Mouse (Mus musculus) cerebellum, adult 11 months (tissue): ENCODE measurements at regions not wholly inside any gene's neighbourhood (a gene's known extent, or its start where the extent isn't known, plus 50 kb on each side); places are given as distances from the start of the nearest gene placed in this dataset.

Experiments
- DNase-seq: peaks from one replicate; pipeline ENCODE4 v3.0.0; 2022

DNA sequence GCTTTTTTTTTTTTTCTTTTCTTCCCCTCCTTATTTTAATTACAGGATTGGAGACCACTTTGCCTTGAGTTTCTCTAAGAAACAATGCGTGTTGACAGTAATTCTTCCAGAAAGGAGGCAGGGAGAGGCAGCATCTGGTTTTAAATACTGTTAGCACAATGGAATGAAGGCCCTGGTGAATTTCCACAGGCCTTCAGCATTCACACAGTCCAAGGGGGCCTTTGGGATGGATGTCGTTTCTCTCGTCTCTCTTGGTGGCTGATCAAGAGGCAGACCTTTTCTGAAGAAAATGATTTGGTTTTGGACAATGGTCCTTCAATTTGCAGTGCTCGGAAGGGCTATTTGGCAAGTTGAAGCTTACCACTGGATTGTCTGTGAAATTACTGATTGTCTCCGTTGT lies 321.4 kb downstream of the Lmx1a start:
- DNase-seq: no peak

DNA sequence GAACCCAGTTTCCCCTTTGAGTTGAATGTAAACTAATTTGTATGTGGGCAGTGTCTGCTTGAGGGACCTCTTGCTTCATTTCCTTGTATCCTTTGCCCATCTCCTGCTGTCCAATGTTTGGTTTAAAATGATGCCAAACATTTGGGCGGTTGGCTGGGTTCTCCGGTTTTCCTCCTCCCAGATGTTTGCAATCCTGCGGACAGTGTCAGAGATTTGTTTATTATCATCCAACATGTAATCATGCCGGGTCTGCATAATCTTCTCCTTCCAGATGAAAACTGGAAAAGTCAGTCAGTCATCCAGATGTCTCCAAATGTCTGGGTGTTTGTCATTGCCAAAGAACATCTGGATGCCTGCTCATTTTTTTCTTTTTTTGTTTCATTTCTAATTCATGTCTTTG lies 323.0 kb downstream of the Lmx1a start:
- no peak for DNase-seq

DNA sequence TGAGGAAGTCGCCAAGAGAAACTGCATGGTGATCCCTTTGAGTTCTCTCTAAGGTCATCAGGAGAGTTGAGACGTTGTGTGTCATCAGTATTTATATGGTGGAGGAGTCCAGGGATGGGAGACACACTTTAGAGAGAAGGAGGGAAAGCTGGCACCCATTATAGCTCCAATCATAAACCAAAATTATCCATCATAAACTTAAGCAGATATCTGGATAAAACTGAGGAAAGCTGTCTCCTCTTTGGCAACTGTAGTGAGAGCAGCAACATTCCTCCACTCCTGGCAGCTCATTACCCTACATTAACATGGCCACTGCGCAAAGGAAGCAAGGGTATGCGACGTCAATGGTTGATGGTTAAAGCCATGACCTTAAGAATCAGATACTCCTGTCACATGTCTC lies 323.6 kb downstream of the Lmx1a start:
- DNase-seq: no peak

DNA sequence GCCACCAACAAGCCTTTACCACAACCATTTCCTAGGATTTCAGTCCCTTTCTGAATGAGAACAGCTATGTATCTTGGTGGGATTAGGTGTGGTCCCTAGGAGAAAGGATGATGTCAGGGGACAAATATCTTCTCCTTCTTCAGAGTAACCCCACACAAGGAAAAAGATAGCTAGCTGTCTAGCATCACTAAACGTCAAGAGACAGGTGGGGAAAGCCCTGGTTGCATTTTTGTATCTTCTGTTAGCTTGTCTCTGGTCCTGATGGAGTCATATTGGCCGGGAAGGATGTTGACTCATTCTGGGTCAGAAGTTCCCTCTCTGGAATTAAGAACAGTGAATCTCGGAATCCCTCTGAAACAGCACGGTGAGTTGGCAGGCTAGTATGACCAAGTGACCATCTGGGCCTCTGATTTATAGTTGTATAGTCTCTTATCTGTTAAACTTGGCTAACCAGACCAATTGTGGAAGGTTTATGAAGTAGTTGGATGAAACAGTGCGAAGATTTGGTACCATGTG lies 327.4 kb downstream of the Lmx1a start:
- DNase-seq: no peak

DNA sequence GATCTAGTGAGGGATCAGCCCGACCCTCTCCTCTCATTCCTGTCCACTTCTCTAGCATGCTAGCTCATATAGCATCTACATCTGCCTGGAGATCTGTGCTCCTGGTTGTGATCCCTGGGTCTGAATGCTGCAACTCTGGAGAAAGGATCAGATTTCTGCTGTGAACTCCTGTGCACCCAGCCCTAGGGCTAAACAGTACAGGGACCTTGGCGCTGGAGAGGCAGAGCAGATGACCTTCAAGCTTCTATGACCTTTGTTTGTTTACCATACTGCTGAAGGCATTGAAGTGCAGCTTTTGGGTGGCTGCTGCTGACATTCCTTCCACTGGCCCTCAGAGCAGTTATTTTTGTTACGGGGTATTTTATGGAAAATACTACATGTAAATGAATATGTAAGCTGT lies 337.4 kb downstream of the Lmx1a start:
- no peak for DNase-seq

DNA sequence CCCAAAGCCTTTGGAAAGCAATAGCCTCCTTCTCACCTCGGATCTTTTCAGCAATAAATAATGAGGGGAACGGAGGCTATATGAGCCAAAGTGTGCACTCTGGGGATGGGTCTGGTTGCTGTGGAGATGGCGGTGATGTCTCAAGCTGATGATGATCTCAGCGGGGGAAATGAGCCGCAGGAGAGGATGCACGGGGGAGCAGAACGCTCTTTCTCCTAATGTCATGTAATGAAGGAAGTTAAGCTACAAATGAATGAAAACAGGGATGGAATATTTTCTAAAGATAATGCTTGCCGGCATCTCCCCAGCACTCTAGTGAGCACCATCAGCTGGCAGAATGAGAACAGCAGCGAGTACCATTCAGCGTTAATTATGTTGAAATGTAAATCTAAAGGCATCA lies 355.7 kb downstream of the Lmx1a start:
- DNase-seq: no peak

DNA sequence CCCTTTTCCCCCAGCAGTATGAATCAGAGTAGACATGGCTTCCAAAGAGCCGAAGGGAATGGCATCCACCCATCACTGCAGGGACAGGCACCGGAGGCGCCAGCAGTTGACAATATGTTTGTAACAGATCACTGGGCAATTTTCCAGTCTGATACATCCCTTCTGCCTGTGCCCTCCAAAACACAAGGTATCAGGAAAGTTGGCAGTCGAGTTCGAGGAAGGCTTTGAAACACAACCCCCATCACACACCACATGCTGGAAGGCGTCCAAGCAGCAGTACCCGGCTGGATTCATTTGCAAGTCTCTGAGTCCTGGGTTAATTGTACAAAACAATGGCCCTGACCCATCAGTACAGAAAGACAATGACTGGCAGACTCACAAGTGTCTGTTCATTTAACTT lies 357.3 kb downstream of the Lmx1a start:
- no peak for DNase-seq

DNA sequence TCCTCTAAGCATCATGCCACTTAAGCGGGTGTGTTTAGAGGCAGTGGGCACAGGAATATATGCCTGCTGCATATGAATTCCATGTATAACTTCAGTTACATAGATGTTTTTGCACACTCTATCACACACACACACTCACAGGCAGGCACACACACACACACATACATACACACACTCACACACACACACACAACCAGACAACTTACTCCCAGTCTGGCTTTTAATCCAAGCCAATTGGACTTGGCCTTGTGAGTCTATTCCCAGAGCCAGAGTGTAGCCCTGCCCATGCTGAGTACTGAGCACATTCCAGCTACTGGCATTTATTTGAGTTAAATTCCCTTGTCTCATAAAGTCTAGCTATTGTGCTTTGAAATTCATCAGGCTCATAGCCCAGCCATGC lies 357.7 kb downstream of the Lmx1a start:
- DNase-seq: no peak

DNA sequence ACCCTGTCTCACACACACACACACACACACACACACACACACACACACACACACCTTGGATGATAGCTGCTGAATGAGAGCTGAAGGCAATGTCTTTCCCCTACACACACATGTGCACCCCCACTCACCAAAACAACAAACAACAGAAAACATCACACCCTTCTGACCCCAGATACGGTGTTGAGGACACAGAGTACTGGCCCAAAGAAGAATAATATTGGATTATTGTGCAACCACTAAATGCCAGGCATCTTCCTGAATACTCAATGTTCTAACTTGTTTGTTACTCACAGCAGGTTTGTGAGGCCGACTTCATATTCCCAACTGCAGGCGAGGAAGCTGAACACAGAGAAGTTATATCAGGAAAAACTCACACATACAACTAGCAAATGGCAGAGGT lies 360.9 kb downstream of the Lmx1a start:
- DNase-seq: no peak

DNA sequence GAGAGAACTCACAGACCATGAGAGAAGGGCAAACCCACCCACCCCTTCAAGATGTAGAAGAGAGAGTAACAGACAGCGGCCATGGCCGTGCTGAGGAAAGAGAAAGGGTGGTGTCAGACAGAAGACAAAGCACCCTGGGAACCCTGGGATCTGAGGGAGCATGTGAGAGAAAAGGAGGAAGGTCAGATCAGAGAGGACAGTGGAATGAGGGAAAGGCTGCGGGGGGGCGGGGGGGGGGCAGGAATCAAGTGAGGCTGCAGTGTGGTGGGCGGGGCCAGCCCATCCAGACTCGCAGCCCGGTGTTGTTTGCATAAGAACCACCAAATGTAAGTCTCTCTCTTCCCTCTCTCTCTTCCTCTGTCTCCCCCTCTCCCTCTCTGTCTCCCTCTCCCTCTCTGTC lies 367.4 kb downstream of the Lmx1a start:
- DNase-seq: no peak

DNA sequence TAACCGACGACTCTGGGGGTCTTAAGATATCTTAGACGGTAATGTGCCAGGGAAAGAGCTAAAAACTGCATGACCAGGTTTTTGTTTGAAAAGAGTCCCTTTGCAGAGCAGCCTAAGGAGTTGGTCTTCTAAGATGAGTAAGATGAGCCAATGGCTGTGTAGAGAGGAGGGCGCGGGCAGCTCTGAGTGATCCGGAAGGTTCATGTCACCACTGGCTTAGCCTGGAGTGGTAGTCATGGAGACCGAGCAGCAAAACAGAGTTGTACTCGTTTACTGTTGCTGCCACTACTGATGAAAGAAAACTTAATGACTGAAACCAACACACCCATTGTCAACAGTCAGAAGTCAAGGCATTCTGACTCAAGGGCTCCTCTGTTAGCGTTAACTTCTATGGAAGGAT lies 368.4 kb downstream of the Lmx1a start:
- DNase-seq: no peak

DNA sequence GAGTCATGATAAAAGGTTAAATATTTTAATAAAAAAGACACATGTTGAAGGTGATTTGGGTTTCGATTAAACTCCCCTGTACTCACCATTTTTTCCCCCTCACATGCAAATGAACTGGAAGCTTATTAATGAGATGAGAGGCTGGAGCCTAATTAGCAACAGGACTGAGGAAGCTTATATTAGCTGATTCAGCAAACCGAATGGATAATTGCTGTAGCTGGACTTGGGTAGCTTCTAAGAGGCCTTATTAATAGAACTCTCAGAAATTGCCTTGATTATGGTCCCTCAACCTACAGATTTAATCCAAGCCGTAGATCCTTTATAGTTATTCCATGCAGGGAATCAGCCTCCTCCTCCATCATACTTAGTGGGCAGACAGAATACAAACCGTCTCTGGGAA lies 369.7 kb downstream of the Lmx1a start:
- no peak for DNase-seq

DNA sequence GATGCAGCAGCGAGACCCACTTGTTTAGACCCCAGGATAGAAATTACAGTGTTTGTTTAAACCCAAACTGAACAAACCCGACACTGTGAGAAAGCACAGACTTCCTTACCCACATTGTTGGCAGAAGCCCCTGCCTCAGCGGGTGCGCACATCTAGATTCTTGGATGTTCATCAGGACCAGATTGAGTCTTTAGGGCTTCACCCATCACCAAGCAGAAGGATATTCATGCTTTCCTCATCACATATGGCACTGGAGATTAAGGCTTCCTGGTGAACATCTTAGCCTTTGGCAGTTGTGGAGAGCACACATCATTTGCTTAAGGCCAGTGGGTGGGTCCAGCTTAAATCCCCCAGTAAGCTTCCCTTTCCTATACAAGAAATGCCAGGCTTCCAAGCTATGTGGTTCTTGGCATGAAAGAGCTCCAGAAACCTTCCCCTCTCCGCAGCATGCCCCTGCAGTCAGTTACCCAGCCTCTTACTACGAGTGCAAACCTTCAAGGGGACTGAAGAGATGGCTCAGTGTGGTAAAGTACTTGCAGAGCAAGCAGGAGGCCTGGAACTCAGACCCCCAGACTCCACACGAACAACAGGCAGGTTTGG lies 367.9 kb downstream of the Pbx1 start:
- no peak for DNase-seq

DNA sequence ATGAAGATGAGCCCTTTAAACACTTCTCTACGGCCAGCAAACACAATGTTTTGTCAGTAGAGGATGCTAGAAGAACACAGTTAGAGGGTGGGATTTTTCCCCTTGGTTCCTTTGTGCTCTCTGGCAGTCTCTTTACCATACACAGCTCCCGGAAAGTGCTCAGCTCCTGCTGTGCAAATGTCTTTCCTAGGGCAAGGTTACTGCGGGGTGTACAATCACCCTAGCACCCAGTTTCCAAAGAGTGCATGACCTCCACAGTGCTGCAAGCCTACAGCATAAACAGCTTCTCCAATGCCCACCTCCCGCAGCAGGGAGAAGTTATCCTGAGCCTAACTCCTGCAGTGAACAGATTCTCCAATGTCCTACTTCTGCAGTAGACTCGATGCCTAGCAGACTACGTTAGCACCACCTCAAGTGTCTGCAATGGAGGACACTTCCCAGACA lies 366.4 kb downstream of the Pbx1 start:
- no peak for DNase-seq

DNA sequence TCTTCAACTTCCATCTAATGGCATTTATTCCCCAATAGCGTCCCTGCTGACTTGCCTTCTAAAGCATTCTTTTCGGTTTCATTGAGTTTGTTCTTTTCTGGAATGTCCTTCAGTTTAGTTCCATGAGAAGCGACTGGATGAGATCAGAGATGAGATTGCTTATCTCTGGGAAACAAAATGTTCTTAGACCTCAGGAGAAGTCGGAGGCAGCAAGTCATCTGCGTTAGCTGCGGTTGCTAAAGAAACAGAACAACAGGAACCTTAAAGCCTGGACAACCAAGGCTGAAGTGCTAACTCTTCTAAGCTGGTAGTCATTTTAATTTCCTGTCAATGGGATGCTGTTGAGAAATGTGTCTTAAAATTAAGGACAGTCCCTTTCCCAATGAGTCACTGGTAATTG lies 365.3 kb downstream of the Pbx1 start:
- no peak for DNase-seq

DNA sequence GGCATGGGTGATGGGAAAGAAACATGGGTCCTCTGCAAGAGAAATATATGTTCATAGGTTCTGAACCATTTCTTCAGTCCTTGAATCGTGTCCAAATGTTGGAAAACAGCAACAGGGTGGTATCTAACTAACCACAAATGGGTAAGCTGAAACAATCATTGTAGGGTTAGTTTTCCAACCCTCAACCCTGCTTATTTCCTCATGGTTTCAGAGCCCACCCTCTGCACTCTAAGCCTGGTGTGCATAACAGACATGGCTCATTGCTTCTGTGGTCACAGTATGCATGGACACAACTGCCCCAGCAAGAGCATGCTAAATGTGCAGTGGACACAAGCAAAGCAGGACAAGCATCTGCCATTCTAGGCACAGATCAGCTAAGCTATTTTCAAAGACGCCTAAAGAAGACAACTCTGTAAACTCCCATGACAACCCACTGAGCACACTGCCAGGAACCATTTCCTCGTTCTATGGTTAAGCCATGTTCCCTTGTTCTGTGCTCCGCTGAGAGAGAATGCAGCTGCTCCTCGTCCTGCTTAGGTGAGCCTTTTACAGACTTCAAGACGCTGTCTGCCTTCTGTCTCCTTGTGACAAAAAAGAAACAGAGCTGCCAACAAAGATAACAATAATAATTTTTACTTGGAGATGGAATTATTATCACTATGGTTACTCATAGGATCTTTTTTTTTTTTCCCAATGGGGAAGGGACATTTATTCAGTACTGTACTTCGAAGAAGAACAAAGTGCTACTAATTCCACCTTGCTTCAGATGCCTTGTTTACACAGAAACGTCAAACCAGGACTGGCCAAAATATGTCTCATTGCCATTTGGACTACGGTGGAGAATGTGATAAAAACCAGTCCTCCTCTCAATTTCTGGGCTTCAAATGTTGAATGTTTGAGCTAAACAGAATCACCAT lies 363.8 kb downstream of the Pbx1 start:
- no peak for DNase-seq

DNA sequence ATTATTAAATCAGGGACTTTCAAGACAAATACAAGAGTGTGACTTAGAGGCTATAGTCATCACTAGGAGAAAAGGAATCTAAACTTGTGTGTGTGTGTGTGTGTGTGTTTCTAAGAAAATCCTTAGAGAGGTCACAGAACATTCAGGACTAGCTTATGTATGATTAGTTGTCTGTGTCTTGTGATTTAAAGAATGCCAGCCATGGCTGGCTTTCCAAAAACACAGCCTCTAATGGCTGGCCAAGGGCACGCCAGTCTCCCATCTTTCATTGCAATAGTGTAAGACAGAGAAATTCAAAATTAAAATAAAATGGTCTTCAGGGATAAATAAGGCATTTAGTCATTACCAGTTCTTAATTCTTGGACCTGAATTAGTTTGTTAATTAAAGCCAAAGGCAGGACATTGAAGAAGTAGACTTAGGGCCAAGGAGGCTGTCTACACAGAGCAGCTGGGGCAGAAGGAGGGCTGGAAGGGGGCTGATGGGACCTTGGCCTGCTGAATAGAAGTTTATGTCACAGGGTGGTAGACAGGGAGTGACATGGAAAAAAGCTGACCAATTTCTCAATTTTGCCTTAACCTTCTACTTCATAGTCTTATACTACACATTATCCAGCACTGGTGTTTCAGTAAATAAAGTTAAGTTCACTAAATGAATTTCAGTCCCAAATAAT lies 363.0 kb downstream of the Pbx1 start:
- DNase-seq: no peak
